Mouse (Mus musculus) heart, adult 2 months (tissue): Measurements from ENCODE around the gene Dusp8. TPM values are rescaled to one million over a fixed set of nuclear protein-coding genes. Genes with fewer than 3 reads are reported as not detected.
A peak's percentile ranks its signal among the peaks of the same experiment; 100 is the strongest.

Experiments used
- DNase-seq, 2 experiments: peaks; one replicate each; pipeline ENCODE4 v3.0.0; 2021
- H3K27ac ChIP-seq: fragments of 200-600 bp; 2 replicates; pipeline ENCODE4 v1.8.1; 2022
- H3K27me3 ChIP-seq: fragments of 200-500 bp; 2 replicates; pipeline ENCODE4 v1.6.1; 2012; ENCODE audit warnings: mild to moderate bottlenecking, low read length, inconsistent platforms, mixed read lengths; ENCODE audit not compliant: control insufficient read depth, insufficient read depth
- H3K36me3 ChIP-seq: fragments of 200-500 bp; 2 replicates; pipeline ENCODE4 v1.6.1; 2012; ENCODE audit warnings: low read length, inconsistent platforms; ENCODE audit not compliant: control insufficient read depth, insufficient read depth
- H3K4me1 ChIP-seq: fragments of 200-500 bp; 2 replicates; pipeline ENCODE4 v1.6.1; 2011; ENCODE audit warnings: low read length; ENCODE audit not compliant: control insufficient read depth, insufficient read depth
- H3K4me3 ChIP-seq: fragments of 200-600 bp; 2 replicates; pipeline ENCODE4 v1.8.1; 2022
- H3K79me2 ChIP-seq: fragments of 200-500 bp; replicated peaks from 2 replicates; pipeline ENCODE4 v1.6.1; 2012; ENCODE audit warnings: mild to moderate bottlenecking, inconsistent platforms, low read length, moderate library complexity, mixed read lengths; ENCODE audit not compliant: control insufficient read depth, insufficient read depth
- H3K9ac ChIP-seq: fragments of 200-500 bp; 2 replicates; pipeline ENCODE4 v1.6.1; 2012; ENCODE audit warnings: low read depth, mild to moderate bottlenecking, control low read depth, inconsistent platforms, low read length, mixed read lengths
- CTCF ChIP-seq: fragments of 200-600 bp; IDR thresholded peaks from 2 replicates; pipeline ENCODE4 v1.8.1; 2022; ENCODE audit warnings: antibody characterized with exemption, mild to moderate bottlenecking, moderate library complexity
- EP300 ChIP-seq: fragments of 200-500 bp; IDR thresholded peaks from 2 replicates; pipeline ENCODE4 v1.6.1; 2011; ENCODE audit warnings: low read depth, low read length, control low read depth; ENCODE audit not compliant: insufficient read depth
- POLR2A ChIP-seq: fragments of 200-500 bp; IDR thresholded peaks from 2 replicates; pipeline ENCODE4 v1.6.1; 2011; ENCODE audit warnings: mild to moderate bottlenecking, low read depth, low read length, control low read depth; ENCODE audit not compliant: insufficient read depth
- WGBS: fragments of 180-500 bp; shearing (Covaris S2); methylation state at CpG from one replicate; pipeline ENCODE4 v1.1.7; 2018; 5-methylcytosine and 5-hydroxymethylcytosine counted together
- intact Hi-C: fragments of 180-260 bp; cut with DNase I; formaldehyde crosslinking; loops from one replicate; pipeline ENCODE4 v1.15.1; 2025
- polyA plus RNA-seq: library from polyadenylated mRNA; depleted of rRNA; stranded (reverse); fragments of >200 nt; gene quantifications from 2 replicates; pipeline ENCODE4 v1.2.3, GENCODE M21; 2012
- total RNA-seq, 2 experiments: library from RNA; stranded (reverse); gene quantifications; 2 replicates each; pipeline ENCODE4 v1.2.3; 2021

Dusp8 gene
- total and polyA plus RNA-seq, 3 experiments, result 31.4 to 43.2 (median 37.4) TPM

DNA sequence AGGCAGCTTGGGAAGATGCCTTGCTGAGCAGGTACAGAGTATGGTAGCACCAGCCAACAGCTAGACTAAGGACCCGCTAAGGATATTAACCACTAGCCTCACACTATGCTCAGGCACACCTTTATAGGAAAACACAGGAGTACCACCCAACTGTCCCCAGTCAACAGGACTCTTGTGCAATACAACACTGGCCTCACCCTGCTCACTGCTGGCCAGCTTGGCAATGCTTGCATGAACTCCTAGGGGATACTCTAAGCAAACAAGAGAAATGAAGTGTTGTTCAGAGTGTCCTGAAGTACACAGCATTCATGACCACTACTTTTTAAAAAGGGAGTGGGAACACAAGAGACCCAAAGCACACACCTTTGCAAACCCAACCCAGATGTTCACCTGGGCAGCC lies 38.5 kb downstream of the Dusp8 start:
- H3K9ac ChIP-seq, result no peak overlapping the region
- H3K36me3 ChIP-seq, result peaks cover 47% of the 10 kb centered on the region
- H3K27me3 ChIP-seq, result no peaks in the 10 kb centered on the region
- intact Hi-C loops, result loop anchor here (2.0 kb wide), 1 partner anchor 14 kb away; no protein-coding TSS in a partner anchor
- H3K4me1 ChIP-seq, result peaks cover 32% of the 10 kb centered on the region
- peak overlapping the region; percentile 70 for H3K27ac ChIP-seq
- TF ChIP-seq EP300 (no peak), POLR2A (no peak)
- no peak overlapping the region for H3K4me3 ChIP-seq
- WGBS, result 100% methylated on average over 1 of the region's 1 CpGs
- DNase-seq, result peak in 1 of 2 experiments; percentile 37
- peaks cover 20% of the 10 kb centered on the region for H3K79me2 ChIP-seq

DNA sequence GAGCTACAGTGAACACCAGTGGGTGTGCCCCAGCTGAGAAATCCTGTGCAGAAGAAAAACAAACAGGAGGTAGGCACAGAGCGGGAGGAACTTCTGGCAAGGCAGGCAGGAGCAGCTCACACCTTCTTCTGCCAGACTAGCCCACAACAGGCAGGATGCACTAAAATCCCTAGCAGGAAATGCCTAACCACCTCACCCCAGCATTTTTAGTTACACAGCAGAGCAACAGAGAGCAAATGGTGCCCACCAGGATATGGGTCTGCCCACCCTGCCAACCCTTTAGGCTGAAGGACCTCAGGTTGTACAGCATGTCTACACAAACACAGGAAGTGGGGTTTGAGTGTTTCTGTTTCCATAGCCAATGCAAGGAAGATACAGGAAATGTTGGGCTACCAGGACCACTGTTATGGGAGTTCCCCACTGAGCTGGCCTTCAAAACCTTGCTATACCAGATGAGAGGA lies 39.0 kb downstream of the Dusp8 start:
- Histone ChIP-seq H3K4me1 (peaks cover 32% of the 10 kb centered on the region), H3K36me3 (peaks cover 47% of the 10 kb centered on the region), H3K9ac (no peak overlapping the region), H3K79me2 (peaks cover 21% of the 10 kb centered on the region), H3K27me3 (no peaks in the 10 kb centered on the region), H3K4me3 (no peak overlapping the region), H3K27ac (peak overlapping the region; percentile 70)
- WGBS, result 37% methylated on average over 1 of the region's 1 CpGs
- intact Hi-C loops, result loop anchor here (2.0 kb wide), 1 partner anchor 14 kb away; no protein-coding TSS in a partner anchor
- DNase-seq, result peak in 1 of 2 experiments; percentile 32
- TF ChIP-seq POLR2A (no peak), EP300 (no peak), CTCF (no peak)

DNA sequence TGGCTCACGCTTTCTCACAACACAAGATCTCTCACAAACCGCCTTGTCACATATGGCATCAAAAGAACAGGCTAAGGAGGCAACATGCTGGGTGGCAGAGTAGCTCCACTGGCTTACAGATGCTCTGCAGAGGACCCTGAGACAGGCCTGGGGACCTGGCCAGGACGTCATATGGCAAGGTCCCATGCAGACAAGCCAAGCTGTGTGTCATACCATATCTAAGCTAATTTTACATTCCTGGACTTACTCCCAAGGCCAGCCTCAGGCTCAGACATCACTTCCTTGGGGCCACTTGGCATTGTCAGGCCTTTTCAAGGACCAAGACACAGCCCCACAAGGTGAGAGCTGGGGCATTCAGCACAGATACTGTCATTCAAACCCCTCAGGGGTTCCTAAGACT lies 40.2 kb downstream of the Dusp8 start:
- Histone ChIP-seq H3K36me3 (peaks cover 53% of the 10 kb centered on the region), H3K4me1 (peaks cover 33% of the 10 kb centered on the region), H3K9ac (no peak overlapping the region), H3K27me3 (no peaks in the 10 kb centered on the region), H3K27ac (peak overlapping the region; percentile 70), H3K4me3 (no peak overlapping the region), H3K79me2 (peaks cover 25% of the 10 kb centered on the region)
- intact Hi-C loops, result no loop called here
- peak in 1 of 2 experiments; percentile 36 for DNase-seq
- WGBS, result 70% methylated on average over 3 of the region's 3 CpGs
- no peak for TF ChIP-seq POLR2A
- TF ChIP-seq CTCF, result no peak
- no peak for TF ChIP-seq EP300

DNA sequence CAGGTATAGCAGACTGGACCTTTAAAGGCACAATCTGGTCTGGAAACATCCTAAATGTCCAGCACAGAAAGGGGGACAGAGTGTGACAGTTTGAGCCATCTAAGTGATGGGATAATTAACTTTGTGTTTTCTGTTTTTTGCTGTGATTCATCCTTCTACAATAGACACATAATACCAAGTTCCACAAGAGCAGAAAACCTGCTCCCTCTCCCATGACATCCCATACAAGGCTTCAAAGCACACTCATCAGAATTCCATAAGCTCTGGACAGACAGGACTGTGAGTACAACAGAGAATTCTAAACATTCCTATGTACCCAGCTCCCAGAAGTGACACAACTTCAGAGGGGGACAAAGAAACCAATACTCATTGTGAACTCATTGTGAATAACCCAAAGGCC lies 45.1 kb downstream of the Dusp8 start:
- no peak overlapping the region for H3K27ac ChIP-seq
- H3K27me3 ChIP-seq, result no peaks in the 10 kb centered on the region
- H3K4me3 ChIP-seq, result no peak overlapping the region
- peaks cover 14% of the 10 kb centered on the region for H3K4me1 ChIP-seq
- peaks cover 25% of the 10 kb centered on the region for H3K79me2 ChIP-seq
- intact Hi-C loops, result no loop called here
- no peak for TF ChIP-seq POLR2A
- no peak for TF ChIP-seq CTCF
- no peak for TF ChIP-seq EP300
- no peak for DNase-seq
- peaks cover 32% of the 10 kb centered on the region for H3K36me3 ChIP-seq
- no peak overlapping the region for H3K9ac ChIP-seq

DNA sequence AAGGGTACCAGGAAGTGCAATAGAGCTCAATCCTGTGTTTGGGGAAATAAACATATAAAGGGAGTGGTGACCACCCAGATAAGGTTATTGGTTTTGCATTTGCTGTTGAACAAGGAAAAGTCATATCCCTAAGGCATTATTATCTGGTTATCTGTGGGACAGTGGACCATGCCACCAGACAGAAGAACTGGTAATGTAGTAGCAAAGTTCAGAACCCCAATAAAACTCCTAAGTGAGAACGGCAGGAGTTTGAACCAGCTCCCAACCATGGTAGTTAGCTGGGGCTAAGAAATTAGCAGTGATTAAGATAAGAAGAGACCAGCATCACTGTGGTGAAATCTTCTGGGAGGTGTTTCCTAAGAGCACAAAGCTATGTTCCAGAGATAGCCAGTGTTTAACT lies 49.7 kb downstream of the Dusp8 start:
- peaks cover 32% of the 10 kb centered on the region for H3K36me3 ChIP-seq
- peaks cover 21% of the 10 kb centered on the region for H3K4me1 ChIP-seq
- no peaks in the 10 kb centered on the region for H3K27me3 ChIP-seq
- no peak for DNase-seq
- peaks cover 20% of the 10 kb centered on the region for H3K79me2 ChIP-seq
- TF ChIP-seq CTCF, result no peak
- TF ChIP-seq EP300, result no peak
- TF ChIP-seq POLR2A, result no peak
- intact Hi-C loops, result no loop called here
- H3K9ac ChIP-seq, result no peak overlapping the region
- H3K4me3 ChIP-seq, result no peak overlapping the region
- peak overlapping the region; percentile 30 for H3K27ac ChIP-seq
- 68% methylated on average over 1 of the region's 1 CpGs for WGBS

DNA sequence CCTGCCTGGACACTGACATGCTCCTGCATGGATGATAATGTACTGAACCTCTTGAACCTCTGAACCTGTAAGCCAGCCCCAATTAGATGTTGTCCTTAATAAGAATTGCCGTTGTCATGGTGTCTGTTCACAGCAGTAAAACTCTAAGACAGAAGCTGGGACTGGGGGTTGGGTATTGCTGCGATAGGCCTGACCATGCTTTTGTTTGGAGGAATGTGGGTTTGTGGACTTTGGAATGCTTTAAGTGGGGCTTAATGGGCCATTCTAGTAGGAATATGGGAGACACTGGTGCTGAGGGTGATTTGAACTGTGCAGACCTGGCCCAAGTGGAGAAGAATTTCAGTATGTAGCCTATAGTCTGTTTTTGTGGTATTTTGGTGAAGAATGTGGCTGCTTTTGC lies 50.3 kb downstream of the Dusp8 start:
- peaks cover 21% of the 10 kb centered on the region for H3K4me1 ChIP-seq
- peaks cover 16% of the 10 kb centered on the region for H3K79me2 ChIP-seq
- no peak for TF ChIP-seq CTCF
- no peak for TF ChIP-seq POLR2A
- no peak for TF ChIP-seq EP300
- no peak overlapping the region for H3K9ac ChIP-seq
- no peak for DNase-seq
- no peak overlapping the region for H3K4me3 ChIP-seq
- intact Hi-C loops, result no loop called here
- H3K27ac ChIP-seq, result peak overlapping the region; percentile 6
- 85% methylated on average over 2 of the region's 2 CpGs for WGBS
- H3K27me3 ChIP-seq, result no peaks in the 10 kb centered on the region
- peaks cover 28% of the 10 kb centered on the region for H3K36me3 ChIP-seq

DNA sequence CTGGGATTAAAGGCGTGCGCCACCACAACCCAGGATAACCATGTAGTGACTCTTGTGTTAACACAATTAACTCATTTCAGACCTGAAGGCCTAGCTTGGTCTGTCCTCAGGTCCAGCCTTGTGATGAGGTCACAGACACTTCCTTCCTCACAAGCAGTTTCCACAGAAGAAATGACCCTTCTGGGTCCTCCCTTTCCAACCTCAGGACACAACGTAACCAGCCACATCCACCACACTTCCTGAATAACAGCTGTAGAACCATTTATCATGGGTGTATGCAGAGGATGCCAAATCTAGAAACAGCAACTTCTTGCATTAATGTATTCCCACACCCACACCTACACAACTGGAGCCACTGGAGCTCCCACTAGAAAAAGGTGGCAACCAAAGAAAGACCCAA lies 54.9 kb downstream of the Dusp8 start:
- peaks cover 35% of the 10 kb centered on the region for H3K4me1 ChIP-seq
- H3K4me3 ChIP-seq, result no peak overlapping the region
- peak in 1 of 2 experiments; percentile 55 for DNase-seq
- TF ChIP-seq CTCF (no peak), POLR2A (peak; percentile 29; the same call in 1 of the 2 replicates), EP300 (peak; percentile 93)
- no peak overlapping the region for H3K9ac ChIP-seq
- H3K79me2 ChIP-seq, result peaks cover 11% of the 10 kb centered on the region
- no peaks in the 10 kb centered on the region for H3K27me3 ChIP-seq
- 49% methylated on average over 3 of the region's 3 CpGs for WGBS
- intact Hi-C loops, result no loop called here
- H3K36me3 ChIP-seq, result peaks cover 34% of the 10 kb centered on the region
- peak overlapping the region; percentile 80 for H3K27ac ChIP-seq
